Mouse (Mus musculus) left cerebral cortex, adult 8-10 months (tissue): ENCODE data around the gene Rer1. TPM values are rescaled to one million over a fixed set of nuclear protein-coding genes. Genes with fewer than 3 reads are reported as not detected.

ENCODE experiments used
- DNase-seq, 2 experiments: peaks; one replicate each; pipeline ENCODE4 v3.0.0; 2022; ENCODE audit warnings: low spot score in 2 of 2
- total RNA-seq, 4 experiments: library from RNA; stranded (reverse); gene quantifications; 2 replicates each; pipeline ENCODE4 v1.2.4; 2022

Rer1 gene
- total RNA-seq, 4 experiments from 2014 or later: 63.3 to 69.9 (median 64.2) TPM

- DNase-seq: no peak
These were observed 53.1 kb downstream of the Rer1 start for GRCm38 (mm10) chr4:155033115-155033514.

GRCm38 (mm10) chr4:155024170-155025010 lies 61.8 kb downstream of the Rer1 start:
- no peak for DNase-seq

Other genes starting within 250 kb of the Rer1 start
- gene Ttc34, start 248.9 kb downstream of the Rer1 start, total RNA-seq: 1 to 10 TPM; 2.8 to 5.0 (median 4.4) TPM
- gene Mmel1, start 216.8 kb downstream of the Rer1 start, total RNA-seq: 1 to 10 TPM in 2 of 4 experiments, under 1 TPM in 2; 0.37 to 1.2 (median 0.78) TPM
- gene Fam213b, start 187.2 kb downstream of the Rer1 start, total RNA-seq: 10 to 100 TPM; 56.5 to 68.1 (median 60.5) TPM
- 1 to 10 TPM; 1.5 to 3.0 (median 2.8) TPM for gene Tnfrsf14, start 157.8 kb downstream of the Rer1 start, total RNA-seq
- gene Hes5, start 125.5 kb downstream of the Rer1 start, total RNA-seq: 10 to 100 TPM; 31.5 to 42.6 (median 41.9) TPM
- 10 to 100 TPM; 35.5 to 44.7 (median 38.6) TPM for gene Pank4, start 122.3 kb downstream of the Rer1 start, total RNA-seq
- gene Plch2, start 29.6 kb downstream of the Rer1 start, total RNA-seq: 10 to 100 TPM; 56.8 to 64.3 (median 60.9) TPM
- 10 to 100 TPM; 17.6 to 21.2 (median 19.5) TPM for gene Pex10, start 19.4 kb downstream of the Rer1 start, total RNA-seq
- 10 to 100 TPM; 10.2 to 19.4 (median 12.9) TPM for gene Morn1, start 195 bp upstream of the Rer1 start, total RNA-seq
- 100 to 1,000 TPM; 118 to 126 (median 121) TPM for gene Ski, start 136.2 kb upstream of the Rer1 start, total RNA-seq
- 10 to 100 TPM; 32.7 to 37.6 (median 34.4) TPM for gene Faap20, start 163.4 kb upstream of the Rer1 start, total RNA-seq